Mouse (Mus musculus): ENCODE data around the gene Gm45140.
A peak's percentile ranks its signal among the peaks of the same experiment; 100 is the strongest.

Gene Gm45140

GRCm38 (mm10) chr6:87796251-87796880 lies 39.2 kb downstream of the Gm45140 start:
- no peak for DNase-seq

DNA sequence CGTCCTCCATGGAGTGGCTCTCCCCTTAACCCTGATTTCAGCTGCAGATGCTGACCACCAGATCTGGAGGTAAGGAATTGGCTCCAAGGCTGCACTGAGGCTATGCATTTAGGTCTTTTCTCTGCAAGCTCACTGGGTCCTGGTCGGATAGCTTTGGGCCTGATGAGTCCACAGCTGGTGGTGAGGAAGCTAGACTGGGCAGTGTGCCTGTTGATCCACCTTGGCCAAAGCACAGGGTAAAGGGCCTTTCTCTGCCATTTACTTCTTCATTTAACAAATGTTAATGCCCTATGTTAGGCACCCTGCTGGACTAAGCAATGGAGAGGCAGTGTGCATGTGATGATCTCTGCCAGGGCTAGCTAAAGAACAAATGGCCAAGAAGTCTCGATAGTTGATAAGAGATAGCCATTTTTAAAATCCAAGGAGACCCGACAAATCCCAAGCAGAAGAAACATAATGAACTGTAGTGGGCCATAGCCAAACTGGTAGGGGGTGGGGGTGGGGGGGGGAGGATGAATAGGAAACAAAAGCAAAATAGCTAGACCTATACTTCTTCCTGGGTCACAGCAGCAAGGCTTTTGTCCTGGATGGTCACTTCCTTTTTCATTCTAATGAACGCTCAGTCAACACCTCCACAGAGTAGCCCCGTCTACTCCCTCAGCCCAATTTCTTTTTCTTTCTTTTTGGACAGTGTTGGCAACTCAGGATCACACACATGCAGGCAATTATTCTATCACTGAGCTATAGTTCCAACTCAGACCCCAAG lies 40.0 kb downstream of the Gm45140 start:
- no peak for DNase-seq

DNA sequence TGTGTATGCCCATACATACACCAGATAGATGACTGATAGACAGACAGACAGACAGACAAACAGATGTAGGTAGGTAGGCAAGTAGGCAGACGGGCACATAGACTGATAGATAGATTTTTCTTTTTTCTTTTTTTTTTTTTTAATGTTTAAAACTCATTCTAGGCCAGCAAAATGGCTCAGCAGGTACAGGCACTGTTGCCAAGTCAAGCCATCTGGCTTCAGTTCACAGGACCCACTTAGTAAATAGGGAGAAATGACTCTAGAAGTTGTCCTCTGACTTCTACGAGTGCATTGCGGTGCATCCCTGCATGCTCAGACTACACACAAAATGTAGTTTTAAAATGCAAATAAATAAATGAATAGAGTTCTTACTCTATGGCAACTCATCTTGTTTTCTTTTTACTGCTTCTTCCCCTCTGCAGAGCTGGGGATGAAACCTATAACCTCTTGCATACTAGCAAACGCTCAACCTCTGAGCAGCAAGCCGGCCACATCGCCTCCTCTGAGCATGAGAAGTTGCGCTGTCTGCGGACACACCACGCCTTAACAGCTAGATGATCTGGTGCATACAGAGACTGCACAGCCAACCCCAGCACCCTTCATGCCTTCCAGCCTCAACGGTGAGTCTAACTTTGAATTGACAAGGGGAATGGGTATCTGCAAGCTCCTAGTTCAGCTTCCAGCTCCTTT lies 41.6 kb downstream of the Gm45140 start:
- DNase-seq = no peak

DNA sequence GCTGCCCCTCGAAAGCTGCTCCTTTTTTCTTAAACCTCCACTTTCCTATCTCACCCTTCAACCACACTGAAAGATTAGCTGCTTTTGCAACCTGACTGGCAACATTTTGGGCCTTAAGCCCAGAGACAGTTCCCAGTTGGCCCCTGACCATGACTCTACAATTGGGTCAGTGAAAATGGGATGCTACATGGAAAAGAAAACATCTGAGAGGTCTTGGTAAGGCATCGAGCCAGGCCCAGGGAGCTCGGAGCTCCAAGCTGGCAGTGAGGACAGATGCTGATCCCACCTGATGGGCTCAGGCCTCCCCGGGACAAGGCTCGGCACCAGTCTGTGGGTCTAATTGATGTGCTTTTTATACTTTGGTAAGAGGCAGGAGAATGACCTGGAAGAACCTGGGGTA lies 43.8 kb downstream of the Gm45140 start:
- no peak for DNase-seq

DNA sequence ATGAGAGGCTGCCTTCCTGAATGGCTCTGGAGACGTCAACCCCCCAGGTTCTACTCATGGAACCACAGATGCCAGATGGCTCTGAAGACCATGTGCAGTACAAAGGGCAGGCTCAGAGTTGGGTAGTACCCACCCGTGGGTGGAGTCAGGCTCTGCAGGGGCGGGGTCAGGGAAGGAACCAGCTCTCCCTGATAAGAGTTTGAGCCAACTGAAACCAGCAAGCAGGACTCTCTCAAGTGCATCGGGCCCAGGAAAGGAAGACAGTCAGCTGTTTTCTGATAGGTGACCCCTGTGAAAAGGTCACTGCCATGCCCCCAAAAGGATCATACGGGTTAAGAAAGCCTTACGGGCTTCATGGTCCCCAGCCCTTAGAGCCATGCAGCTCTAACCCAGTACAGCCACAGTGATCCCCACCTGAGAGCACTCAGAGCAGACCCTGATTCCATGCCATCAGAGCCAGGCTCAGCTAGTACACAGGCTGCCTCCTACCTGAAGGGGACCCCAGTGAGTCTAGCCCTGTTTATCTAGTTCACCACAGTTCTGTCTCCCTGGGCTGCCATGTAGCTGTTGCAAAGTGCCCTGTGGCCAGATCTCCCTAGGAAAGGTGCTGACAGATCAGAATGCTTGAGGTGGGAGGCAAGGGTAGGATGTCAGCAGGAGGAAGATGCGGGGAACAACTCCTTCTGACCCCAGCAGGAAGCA lies 44.7 kb downstream of the Gm45140 start:
- DNase-seq = peak; percentile 41 to 46

DNA sequence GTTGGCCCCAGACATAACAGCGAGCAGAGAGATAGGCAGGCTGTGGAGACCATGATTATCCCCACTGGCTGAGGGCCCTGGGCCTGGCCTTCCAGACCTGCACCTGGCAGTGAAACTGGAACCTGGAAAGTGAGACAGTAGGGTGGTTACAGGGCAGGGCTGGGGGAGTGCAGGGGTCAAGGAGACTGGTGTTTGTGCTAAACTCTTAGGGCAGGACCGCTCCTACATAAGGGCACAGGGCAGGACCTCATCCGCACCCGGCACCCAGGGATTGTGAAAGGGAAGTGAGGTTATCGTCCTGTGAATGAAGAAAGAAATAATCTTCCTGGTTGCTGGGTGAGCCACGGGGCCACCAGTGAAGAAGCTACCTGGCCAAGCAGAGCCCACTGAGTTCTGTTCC lies 45.8 kb downstream of the Gm45140 start:
- DNase-seq = no peak

GRCm38 (mm10) chr6:87788896-87789587 lies 46.6 kb downstream of the Gm45140 start:
- peak; percentile 69 to 85 for DNase-seq

DNA sequence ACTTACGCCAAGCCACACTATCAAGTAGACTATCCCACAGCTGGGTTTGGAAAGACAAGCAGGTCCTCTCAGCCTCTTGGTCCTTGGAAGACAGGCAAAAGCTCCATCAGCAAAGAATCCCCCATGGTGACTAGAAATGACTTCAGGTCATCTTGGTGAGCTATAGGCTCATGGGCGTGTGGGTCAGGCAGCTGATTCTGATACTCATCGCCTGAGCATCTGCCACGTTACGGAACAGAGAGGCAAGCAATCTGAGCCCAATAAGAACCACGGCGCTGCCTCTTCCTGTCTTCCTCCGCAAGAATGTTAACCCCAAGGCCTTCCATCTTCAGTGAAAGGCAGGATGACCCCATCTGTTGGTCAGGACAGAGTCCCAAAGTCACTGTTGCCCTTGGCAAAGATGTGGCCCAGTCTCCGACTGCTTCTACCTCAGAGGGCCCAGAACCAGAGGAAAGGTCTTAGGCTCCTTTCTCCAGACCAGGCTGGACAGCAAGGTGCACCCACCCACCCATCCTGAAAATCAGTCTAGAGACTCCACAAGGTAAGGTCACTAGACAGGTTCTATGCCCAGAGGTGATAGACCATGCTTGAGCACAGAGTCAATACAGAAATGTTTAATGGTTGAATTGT lies 47.2 kb downstream of the Gm45140 start:
- DNase-seq = peak in 1 of 2 experiments; percentile 5

DNA sequence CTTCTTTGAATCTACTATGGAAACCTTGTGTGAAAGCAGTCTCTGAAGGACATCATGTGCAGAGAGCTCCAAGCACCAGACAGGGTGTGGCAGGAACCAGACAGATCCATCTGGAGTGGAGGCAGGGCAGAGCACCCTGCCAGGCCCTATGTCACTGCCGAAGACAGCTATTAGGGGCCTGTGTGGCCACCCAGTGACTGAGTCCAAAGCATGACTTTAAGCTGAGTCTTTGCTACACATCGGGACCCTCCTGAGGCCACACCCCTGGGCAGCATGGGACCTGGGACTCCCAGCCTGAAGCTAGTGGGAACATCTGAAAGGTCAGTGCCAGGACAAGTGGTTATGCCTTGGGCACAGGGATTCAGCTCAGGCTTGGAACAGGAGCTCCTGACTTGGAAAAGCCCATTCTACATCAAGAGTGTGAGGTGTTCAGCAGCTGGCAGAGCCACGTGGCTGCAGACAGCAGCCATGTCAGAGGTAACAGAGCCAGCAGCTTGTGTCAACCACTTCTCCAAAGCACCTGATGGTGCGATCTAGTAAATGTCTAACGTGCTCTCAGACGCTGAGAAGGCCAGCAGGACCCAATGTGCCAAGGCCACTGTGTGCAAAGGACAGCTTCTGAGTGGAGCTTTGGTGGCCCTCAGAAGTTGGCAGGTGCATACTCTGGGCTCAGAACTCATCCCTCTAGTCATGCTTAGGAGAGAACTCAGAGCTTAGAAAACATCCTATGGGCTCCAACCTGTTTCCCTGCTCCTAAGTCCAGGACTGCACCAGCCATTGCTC lies 48.3 kb downstream of the Gm45140 start:
- peak in 1 of 2 experiments; percentile 21 for DNase-seq

DNA sequence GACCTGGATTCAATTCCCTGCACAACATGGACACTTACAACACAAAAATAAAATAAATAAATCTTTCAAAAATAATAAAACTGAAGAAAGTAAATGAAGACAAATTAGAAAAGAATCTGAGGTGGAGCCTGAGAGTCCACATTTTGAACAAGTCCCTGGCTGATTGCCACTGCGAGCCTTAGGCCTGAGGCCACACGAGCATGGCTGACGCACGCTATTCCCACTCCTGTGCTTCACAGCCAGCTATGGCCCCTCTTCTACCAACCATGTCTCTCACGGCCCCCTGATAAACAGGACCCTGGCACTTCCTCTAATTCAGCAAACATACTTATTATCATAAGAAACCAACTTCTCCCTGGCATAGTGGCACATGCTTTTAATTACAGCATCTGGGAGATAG lies 49.0 kb downstream of the Gm45140 start:
- DNase-seq = peak in 1 of 2 experiments; percentile 18

DNA sequence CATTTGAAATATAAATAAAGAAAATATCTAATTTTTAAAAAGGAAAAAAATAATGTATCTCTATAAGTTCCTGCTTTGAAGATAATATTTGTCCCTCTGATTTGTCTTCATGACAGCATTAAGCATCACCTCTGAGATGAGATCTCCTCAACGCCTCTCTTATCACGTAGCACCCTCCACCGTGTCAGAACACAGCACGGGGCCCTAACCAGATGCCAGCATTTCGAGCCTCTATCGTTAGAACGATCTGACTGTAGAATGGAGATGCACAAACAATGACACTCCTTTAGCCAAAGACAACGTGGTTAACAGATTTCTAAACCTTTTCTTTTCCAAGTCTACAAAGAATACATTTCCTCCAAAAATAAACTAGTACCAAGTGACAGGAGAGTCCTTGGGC lies 51.6 kb downstream of the Gm45140 start:
- DNase-seq = no peak

- no peak for DNase-seq
Observed at GRCm38 (mm10) chr6:87780546-87781301, 54.9 kb downstream of the Gm45140 start.

GRCm38 (mm10) chr6:87779174-87780165 lies 56.1 kb downstream of the Gm45140 start:
- no peak for DNase-seq

- peak in 1 of 2 experiments; percentile 51 for DNase-seq
Observed at GRCm38 (mm10) chr6:87778294-87779173, 57.1 kb downstream of the Gm45140 start.

GRCm38 (mm10) chr6:87777842-87778241 lies 57.8 kb downstream of the Gm45140 start, which contains the start of gene Gp9:
TSS of gene Gp9 (plus strand) at chr6:87778072.
- DNase-seq = no peak

GRCm38 (mm10) chr6:87776663-87777062 lies 58.9 kb downstream of the Gm45140 start:
- DNase-seq = no peak

DNA sequence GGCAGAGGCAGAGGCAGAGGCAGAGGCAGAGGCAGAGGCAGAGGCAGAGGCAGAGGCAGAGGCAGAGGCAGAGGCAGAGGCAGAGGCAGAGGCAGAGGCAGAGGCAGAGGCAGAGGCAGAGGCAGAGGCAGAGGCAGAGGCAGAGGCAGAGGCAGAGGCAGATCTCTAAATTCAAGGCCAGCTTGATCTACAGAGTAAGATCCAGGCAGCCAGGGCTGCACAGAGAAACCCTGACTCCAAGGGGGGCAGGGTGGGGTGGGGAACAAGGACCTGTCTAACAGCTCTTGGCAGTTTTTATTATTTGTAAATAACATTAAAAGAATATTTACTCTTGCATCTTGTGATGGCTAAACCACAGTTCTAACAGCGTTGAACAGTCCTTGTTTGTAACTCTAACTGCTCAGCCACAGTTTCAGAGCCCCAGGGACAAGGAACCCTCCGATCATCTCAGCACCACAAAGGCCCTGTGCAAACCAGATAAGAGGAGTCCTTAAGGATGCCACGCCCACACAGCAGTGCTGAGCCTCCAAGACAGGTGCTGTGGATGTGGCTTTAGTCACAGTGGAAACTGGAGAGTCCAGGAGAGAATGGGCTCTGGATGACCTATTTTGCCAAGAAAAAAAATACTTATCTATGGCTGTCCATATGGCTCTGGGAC lies 59.9 kb downstream of the Gm45140 start:
- DNase-seq = no peak

DNA sequence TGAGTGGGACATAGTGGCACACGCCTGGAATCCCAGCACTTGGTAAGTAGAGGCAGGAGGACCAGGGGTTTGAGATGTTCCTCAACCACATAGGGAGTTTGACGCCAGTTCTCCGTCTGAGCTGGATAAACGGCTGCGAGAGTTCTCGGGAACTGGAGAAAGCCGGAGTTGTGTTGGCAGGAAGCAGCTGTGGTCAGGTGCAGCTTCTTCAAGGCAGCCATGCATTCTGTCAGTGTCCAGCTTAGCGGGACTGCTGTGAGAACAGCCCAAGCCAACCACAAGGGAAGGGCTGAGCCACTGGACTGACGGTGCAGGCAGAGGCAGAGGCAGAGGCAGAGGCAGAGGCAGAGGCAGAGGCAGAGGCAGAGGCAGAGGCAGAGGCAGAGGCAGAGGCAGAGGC lies 60.7 kb downstream of the Gm45140 start:
- DNase-seq = no peak

Measured in lung, postnatal 4 days (tissue).